Mouse (Mus musculus) liver, embryonic 14 days (tissue): ENCODE measurements around the gene Uchl1. TPM values are rescaled to one million over a fixed set of nuclear protein-coding genes. Genes with fewer than 3 reads are reported as not detected.

Experiments used
- polyA plus RNA-seq: library from polyadenylated mRNA; depleted of rRNA; stranded (reverse); fragments of >200 nt; gene quantifications from 2 replicates; pipeline ENCODE4 v1.2.3, GENCODE M21; 2012; rRNA removed

The Uchl1 gene
- 0.96 and 1.6 TPM in 2 replicates for polyA plus RNA-seq

DNA sequence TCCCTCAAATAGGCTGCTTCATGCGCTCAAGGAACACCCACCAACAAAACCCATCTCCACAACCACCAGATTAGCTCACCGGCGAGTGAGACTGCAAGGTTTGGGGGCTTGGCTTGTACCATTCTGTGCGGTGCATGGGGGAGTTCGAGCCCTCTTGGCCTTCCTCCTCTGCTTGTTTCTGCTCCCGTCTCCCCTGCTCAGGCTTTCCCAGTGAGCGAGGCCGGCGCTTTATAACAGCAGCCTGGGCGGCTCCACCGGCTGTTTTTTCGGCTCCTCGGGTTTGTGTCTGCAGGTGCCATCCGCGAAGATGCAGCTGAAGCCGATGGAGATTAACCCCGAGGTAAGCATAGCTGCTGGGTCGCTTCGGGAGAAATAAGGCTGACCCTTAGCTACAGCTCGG is at the start of gene Uchl1:
Uchl1 (plus strand) TSS at position 109 of the 400 bp plus-strand sequence.

Other genes starting within 250 kb of the Uchl1 start
- gene Apbb2, start 57.3 kb upstream of the Uchl1 start, polyA plus RNA-seq: 0.79 and 0.85 TPM in 2 replicates
- gene Limch1, start 69.7 kb downstream of the Uchl1 start, polyA plus RNA-seq: 0.54 and 0.61 TPM in 2 replicates